Mouse (Mus musculus) heart, embryonic 12.5 days (tissue): ENCODE data around the gene Eepd1. TPM values are rescaled to one million over a fixed set of nuclear protein-coding genes. Genes with fewer than 3 reads are reported as not detected.

Experiments used
- ATAC-seq: fragments of 200-750 bp; cut with Nextera tagmentation; 2 replicates; pipeline ENCODE4 v1.8.0; 2017; ENCODE audit warnings: moderate TSS enrichment, moderate library complexity; ENCODE audit not compliant: insufficient number of reproducible peaks, low FRiP score
- H3K27ac ChIP-seq: fragments of 300-500 bp; sonication (generic); 2 replicates; pipeline ENCODE4 v1.5.1; 2016; ENCODE audit warnings: mild to moderate bottlenecking, moderate library complexity; ENCODE audit not compliant: poor library complexity, severe bottlenecking
- H3K27me3 ChIP-seq: fragments of 300-500 bp; sonication (generic); replicated peaks from 2 replicates; pipeline ENCODE4 v1.6.1; 2016; ENCODE audit warnings: mild to moderate bottlenecking, moderate library complexity
- H3K36me3 ChIP-seq: fragments of 300-500 bp; sonication (generic); 2 replicates; pipeline ENCODE4 v1.6.1; 2016; ENCODE audit warnings: mild to moderate bottlenecking, moderate library complexity
- H3K4me1 ChIP-seq: fragments of 300-500 bp; sonication (generic); replicated peaks from 2 replicates; pipeline ENCODE4 v1.6.1; 2016; ENCODE audit warnings: mild to moderate bottlenecking
- H3K4me2 ChIP-seq: fragments of 300-500 bp; sonication (generic); 2 replicates; pipeline ENCODE4 v1.6.1; 2016; ENCODE audit warnings: mild to moderate bottlenecking, moderate library complexity
- H3K4me3 ChIP-seq: fragments of 300-500 bp; sonication (generic); 2 replicates; pipeline ENCODE4 v1.5.1; 2016; ENCODE audit warnings: mild to moderate bottlenecking
- H3K9ac ChIP-seq: fragments of 300-500 bp; sonication (generic); 2 replicates; pipeline ENCODE4 v1.6.1; 2016; ENCODE audit warnings: mild to moderate bottlenecking, moderate library complexity
- H3K9me3 ChIP-seq: fragments of 300-500 bp; sonication (generic); replicated peaks from 2 replicates; pipeline ENCODE4 v1.6.1; 2016; ENCODE audit warnings: mild to moderate bottlenecking, moderate library complexity
- WGBS: fragments of 180-500 bp; shearing (Covaris S2); methylation state at CpG from one replicate; pipeline ENCODE4 v1.1.7; 2016; 5-methylcytosine and 5-hydroxymethylcytosine counted together
- polyA plus RNA-seq: library from polyadenylated mRNA; unstranded; fragments of >200 nt; fragmentation: Nextera tagmentation; extraction: Ambion mirVana; gene quantifications from 2 replicates; pipeline ENCODE4 v1.2.1, GENCODE M21; 2016

Gene Eepd1
- polyA plus RNA-seq, 1 experiment from 2014 or later, result 26.3 TPM

DNA sequence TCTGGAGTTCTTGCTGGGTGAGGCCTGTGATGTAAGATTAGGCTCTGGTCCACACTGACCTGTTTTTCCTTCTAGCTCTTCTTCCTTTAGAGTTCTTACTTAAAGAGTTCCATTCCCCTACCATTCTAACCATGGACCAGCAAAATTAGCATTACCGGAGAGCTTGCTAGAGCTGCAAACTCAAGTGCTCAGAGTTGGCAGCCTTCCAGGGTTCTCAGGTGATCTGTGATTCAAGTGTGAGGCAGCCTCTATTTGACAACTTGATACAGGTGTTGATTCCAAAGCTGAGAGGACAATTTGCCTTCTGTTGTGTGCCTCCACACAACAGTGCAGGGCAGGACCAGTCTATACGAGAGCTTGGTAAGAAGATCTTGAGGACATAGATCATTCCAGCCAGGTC lies 31.7 kb downstream of the Eepd1 start:
- Histone ChIP-seq H3K27me3 (no peaks in the 10 kb centered on the region), H3K4me1 (peaks cover 76% of the 10 kb centered on the region), H3K36me3 (no peaks in the 10 kb centered on the region), H3K27ac (no peak overlapping the region), H3K9me3 (no peaks in the 10 kb centered on the region), H3K4me2 (no peak overlapping the region), H3K4me3 (no peak overlapping the region), H3K9ac (no peak overlapping the region)
- ATAC-seq, result no peak
- 40% methylated on average over 2 of the region's 2 CpGs for WGBS

GRCm38 (mm10) chr9:25513556-25513955 lies 32.2 kb downstream of the Eepd1 start:
- Histone ChIP-seq H3K36me3 (no peaks in the 10 kb centered on the region), H3K27ac (no peak overlapping the region; the same call in 1 of the 2 replicates), H3K4me3 (no peak overlapping the region), H3K4me2 (no peak overlapping the region), H3K9ac (no peak overlapping the region), H3K9me3 (no peaks in the 10 kb centered on the region), H3K4me1 (peaks cover 80% of the 10 kb centered on the region), H3K27me3 (no peaks in the 10 kb centered on the region)
- 64% methylated on average over 3 of the region's 3 CpGs for WGBS
- ATAC-seq, result no peak

DNA sequence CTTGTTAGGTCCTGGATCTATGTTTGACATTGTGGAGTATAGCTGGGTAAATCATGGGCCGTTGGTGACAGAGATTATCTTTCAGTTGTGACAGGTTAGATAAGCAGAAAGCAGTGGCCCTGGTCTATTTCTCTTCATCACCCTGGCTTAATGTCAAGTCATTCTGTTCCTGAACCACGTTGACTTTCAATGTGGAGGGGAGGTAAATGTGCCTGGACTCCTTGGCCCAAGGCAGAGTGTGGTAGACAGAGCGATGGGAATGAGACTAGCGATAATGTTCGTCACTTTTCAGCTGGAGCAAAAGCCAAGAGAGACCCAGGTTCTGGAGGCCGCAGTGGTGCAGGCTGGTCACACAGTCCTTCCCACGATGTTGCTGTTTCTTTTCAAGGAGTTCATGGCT lies 35.3 kb downstream of the Eepd1 start:
- ATAC-seq, result no peak
- Histone ChIP-seq H3K4me1 (peaks cover 89% of the 10 kb centered on the region), H3K27me3 (no peaks in the 10 kb centered on the region), H3K9me3 (no peaks in the 10 kb centered on the region), H3K36me3 (no peaks in the 10 kb centered on the region), H3K4me2 (no peak overlapping the region), H3K9ac (no peak overlapping the region), H3K4me3 (no peak overlapping the region), H3K27ac (peak overlapping the region; percentile 69)
- WGBS, result 31% methylated on average over 7 of the region's 7 CpGs

DNA sequence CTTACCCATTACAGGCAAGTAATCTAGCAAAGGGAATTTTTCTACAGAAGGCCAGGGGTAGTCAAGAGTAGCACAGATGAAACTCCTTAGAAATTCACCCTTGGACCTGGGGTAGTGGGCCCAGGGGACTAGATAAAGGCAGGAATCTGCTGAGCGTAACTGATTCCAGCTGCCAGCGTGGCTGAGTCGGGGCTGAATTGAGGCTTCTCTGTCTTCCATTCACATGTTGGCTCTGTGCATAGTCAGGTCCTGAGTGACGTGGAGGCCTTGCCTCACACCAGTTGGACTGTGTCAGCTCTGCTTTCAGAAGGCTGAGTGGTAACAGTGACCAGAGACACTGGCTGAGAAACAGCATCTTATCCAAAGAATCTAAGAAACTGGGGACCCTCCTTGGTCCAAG lies 36.6 kb downstream of the Eepd1 start:
- ATAC-seq, result no peak
- Histone ChIP-seq H3K4me3 (no peak overlapping the region), H3K27ac (peak overlapping the region; percentile 69), H3K9me3 (no peaks in the 10 kb centered on the region), H3K36me3 (no peaks in the 10 kb centered on the region), H3K4me1 (peaks cover 76% of the 10 kb centered on the region), H3K9ac (no peak overlapping the region), H3K4me2 (no peak overlapping the region), H3K27me3 (no peaks in the 10 kb centered on the region)
- 18% methylated on average over 4 of the region's 4 CpGs for WGBS

GRCm38 (mm10) chr9:25519193-25519592 lies 37.8 kb downstream of the Eepd1 start:
- Histone ChIP-seq H3K27ac (peak overlapping the region; percentile 22), H3K4me2 (0 out of 2 replicates have a peak overlapping the region, but pooled peaks have one; percentile 7), H3K4me3 (no peak overlapping the region), H3K4me1 (peaks cover 68% of the 10 kb centered on the region), H3K9ac (no peak overlapping the region), H3K9me3 (no peaks in the 10 kb centered on the region), H3K27me3 (no peaks in the 10 kb centered on the region), H3K36me3 (no peaks in the 10 kb centered on the region)
- peak; percentile 38 for ATAC-seq
- WGBS, result 31% methylated on average over 6 of the region's 6 CpGs

DNA sequence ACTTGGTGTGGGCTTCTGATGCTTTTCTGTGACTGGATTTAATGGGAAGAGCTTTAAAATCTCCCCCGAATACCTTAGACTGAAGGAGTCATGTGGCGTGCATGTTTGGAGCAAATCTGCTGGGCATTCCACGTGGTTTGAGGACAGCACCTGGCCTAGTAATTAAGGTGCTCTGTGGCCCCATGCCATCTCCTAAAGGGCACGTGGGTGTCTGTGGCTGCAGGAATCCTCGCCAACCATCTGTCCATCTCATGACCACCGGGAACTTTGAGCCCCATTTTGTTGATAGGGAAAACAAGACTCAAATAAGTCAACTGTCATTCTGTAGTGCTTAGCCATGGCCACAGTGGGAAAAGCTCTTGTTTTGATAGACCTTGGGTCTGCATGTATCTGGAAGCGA lies 39.5 kb downstream of the Eepd1 start:
- Histone ChIP-seq H3K27me3 (no peaks in the 10 kb centered on the region), H3K36me3 (no peaks in the 10 kb centered on the region), H3K4me1 (peaks cover 60% of the 10 kb centered on the region), H3K9ac (no peak overlapping the region), H3K4me2 (no peak overlapping the region), H3K27ac (no peak overlapping the region), H3K9me3 (no peaks in the 10 kb centered on the region), H3K4me3 (no peak overlapping the region)
- ATAC-seq, result no peak
- 83% methylated on average over 7 of the region's 7 CpGs for WGBS

DNA sequence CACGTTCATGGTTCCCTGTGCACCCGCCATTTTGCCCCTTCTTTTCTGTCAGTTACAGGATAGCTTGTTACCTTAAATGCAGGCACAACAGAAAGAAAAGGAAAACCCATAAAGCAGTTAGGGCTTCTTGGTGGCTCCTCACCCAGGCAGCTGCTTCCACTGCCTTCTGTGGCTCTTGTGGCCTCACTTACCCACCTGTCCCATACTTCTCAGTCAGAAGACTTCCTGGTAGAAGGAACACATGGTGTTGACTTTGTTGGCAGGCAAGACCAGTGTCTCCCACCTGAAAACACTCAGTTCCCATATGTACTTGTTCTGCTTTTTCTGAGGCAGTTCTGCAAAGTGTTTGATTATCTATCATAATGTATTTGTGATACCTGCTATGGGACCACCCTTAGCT lies 40.5 kb downstream of the Eepd1 start:
- Histone ChIP-seq H3K4me2 (no peak overlapping the region), H3K36me3 (no peaks in the 10 kb centered on the region), H3K27me3 (no peaks in the 10 kb centered on the region), H3K9me3 (no peaks in the 10 kb centered on the region), H3K4me1 (peaks cover 58% of the 10 kb centered on the region), H3K4me3 (no peak overlapping the region), H3K9ac (no peak overlapping the region), H3K27ac (no peak overlapping the region)
- no peak for ATAC-seq
- WGBS, result 84% methylated on average over 2 of the region's 2 CpGs

DNA sequence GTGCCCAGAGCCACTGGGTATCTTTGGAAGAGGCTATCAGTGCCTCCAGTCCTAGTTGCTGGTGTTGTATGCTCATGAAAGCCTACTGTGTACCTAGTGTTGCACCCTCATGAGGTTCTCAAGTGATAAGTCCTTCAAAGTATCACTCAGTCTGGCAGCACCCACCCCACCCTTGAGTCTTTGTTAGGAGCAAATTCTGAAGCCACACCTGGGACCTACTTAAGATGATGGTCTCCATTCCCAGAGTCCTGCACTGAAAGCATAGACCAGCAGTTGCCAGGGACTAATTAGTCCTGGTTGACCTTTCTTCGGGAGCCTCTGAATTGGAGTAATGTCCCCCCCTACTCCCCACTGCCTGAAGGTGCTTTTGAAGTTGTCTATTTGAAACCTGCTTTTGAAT lies 45.2 kb downstream of the Eepd1 start:
- Histone ChIP-seq H3K9me3 (no peaks in the 10 kb centered on the region), H3K4me2 (peak overlapping the region; percentile 30; the same call in 1 of the 2 replicates), H3K27ac (peak overlapping the region; percentile 92), H3K4me1 (peaks cover 29% of the 10 kb centered on the region), H3K4me3 (no peak overlapping the region), H3K36me3 (no peaks in the 10 kb centered on the region), H3K9ac (no peak overlapping the region), H3K27me3 (no peaks in the 10 kb centered on the region)
- 43% methylated on average over 1 of the region's 1 CpGs for WGBS
- ATAC-seq, result peak; percentile 54

- ATAC-seq, result peak; percentile 84
- H3K9me3 ChIP-seq, result no peaks in the 10 kb centered on the region
- H3K4me3 ChIP-seq, result no peak overlapping the region
- no peak overlapping the region for H3K9ac ChIP-seq
- H3K4me2 ChIP-seq, result 0 out of 2 replicates have a peak overlapping the region, but pooled peaks have one; percentile 35
- H3K36me3 ChIP-seq, result no peaks in the 10 kb centered on the region
- H3K4me1 ChIP-seq, result peaks cover 29% of the 10 kb centered on the region
- H3K27me3 ChIP-seq, result no peaks in the 10 kb centered on the region
- H3K27ac ChIP-seq, result peak overlapping the region; percentile 92
Observed at GRCm38 (mm10) chr9:25526927-25527337, 45.6 kb downstream of the Eepd1 start.

DNA sequence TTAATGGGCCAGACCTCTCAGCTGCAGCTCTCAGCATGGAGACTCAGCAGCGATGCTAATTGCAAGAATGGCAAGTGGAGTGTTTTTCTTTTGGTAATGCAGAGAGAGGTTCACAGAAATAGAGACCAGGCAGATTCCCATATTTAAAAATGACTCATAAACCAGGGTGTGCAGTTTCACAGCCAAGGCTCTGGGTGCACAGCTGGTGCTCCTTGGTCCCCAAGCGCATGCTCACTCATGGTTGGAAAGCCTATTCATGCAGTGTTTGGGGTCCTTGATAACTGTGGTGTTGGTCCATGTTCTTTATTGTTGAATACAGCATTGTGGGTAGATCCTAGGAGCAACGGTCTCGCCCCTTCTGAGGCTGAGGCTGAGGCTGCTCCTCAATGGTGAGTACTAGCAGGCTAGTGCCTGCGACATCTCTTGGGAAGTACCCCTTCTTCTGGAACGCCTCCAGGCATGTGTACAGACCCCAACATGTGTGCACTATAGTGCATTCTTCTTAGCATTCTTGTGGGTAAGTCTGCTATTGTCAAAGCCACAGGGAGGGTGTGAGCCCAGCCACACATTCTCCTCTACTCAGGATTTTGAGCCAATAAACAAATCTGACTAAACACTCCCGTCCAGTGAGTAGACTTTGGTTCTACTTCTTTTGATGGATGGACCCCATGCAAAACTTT lies 46.2 kb downstream of the Eepd1 start:
- 56% methylated on average over 7 of the region's 7 CpGs for WGBS
- no peaks in the 10 kb centered on the region for H3K9me3 ChIP-seq
- ATAC-seq, result peak; percentile 15; the same call in 1 of the 2 replicates
- no peaks in the 10 kb centered on the region for H3K27me3 ChIP-seq
- peaks cover 29% of the 10 kb centered on the region for H3K4me1 ChIP-seq
- peak overlapping the region; percentile 13; the same call in 1 of the 2 replicates for H3K9ac ChIP-seq
- H3K27ac ChIP-seq, result peak overlapping the region; percentile 86
- H3K4me2 ChIP-seq, result peak overlapping the region; percentile 35
- H3K36me3 ChIP-seq, result no peaks in the 10 kb centered on the region
- H3K4me3 ChIP-seq, result no peak overlapping the region

GRCm38 (mm10) chr9:25531627-25532026 lies 50.3 kb downstream of the Eepd1 start:
- H3K4me2 ChIP-seq, result no peak overlapping the region
- no peaks in the 10 kb centered on the region for H3K36me3 ChIP-seq
- no peak for ATAC-seq
- peaks cover 34% of the 10 kb centered on the region for H3K4me1 ChIP-seq
- WGBS, result 85% methylated on average over 1 of the region's 1 CpGs
- H3K9me3 ChIP-seq, result no peaks in the 10 kb centered on the region
- no peak overlapping the region for H3K4me3 ChIP-seq
- no peak overlapping the region for H3K27ac ChIP-seq
- H3K27me3 ChIP-seq, result no peaks in the 10 kb centered on the region
- no peak overlapping the region for H3K9ac ChIP-seq

GRCm38 (mm10) chr9:25532105-25532504 lies 50.8 kb downstream of the Eepd1 start:
- Histone ChIP-seq H3K27ac (no peak overlapping the region), H3K4me1 (peaks cover 38% of the 10 kb centered on the region), H3K4me2 (no peak overlapping the region), H3K9ac (no peak overlapping the region), H3K27me3 (no peaks in the 10 kb centered on the region), H3K4me3 (no peak overlapping the region), H3K9me3 (no peaks in the 10 kb centered on the region), H3K36me3 (no peaks in the 10 kb centered on the region)
- ATAC-seq, result no peak
- WGBS, result 78% methylated on average over 3 of the region's 3 CpGs
